Mouse (Mus musculus) forebrain, embryonic 12.5 days (tissue): Measurements from ENCODE around the gene Tmem202. TPM values are rescaled to one million over a fixed set of nuclear protein-coding genes. Genes with fewer than 3 reads are reported as not detected.

Experiments used
- ATAC-seq: fragments of 200-750 bp; cut with Nextera tagmentation; 2 replicates; pipeline ENCODE4 v1.8.0; 2017; ENCODE audit warnings: moderate TSS enrichment; ENCODE audit not compliant: low FRiP score
- H3K27ac ChIP-seq: fragments of 300-500 bp; sonication (generic); 2 replicates; pipeline ENCODE4 v1.5.1; 2016; ENCODE audit warnings: mild to moderate bottlenecking
- H3K27me3 ChIP-seq: fragments of 300-500 bp; sonication (generic); 2 replicates; pipeline ENCODE4 v1.6.1; 2016; ENCODE audit warnings: mild to moderate bottlenecking
- H3K36me3 ChIP-seq: fragments of 300-500 bp; sonication (generic); replicated peaks from 2 replicates; pipeline ENCODE4 v1.6.1; 2016; ENCODE audit warnings: mild to moderate bottlenecking
- H3K4me1 ChIP-seq: fragments of 300-500 bp; sonication (generic); 2 replicates; pipeline ENCODE4 v1.6.1; 2016
- H3K4me2 ChIP-seq: fragments of 300-500 bp; sonication (generic); 2 replicates; pipeline ENCODE4 v1.6.1; 2016; ENCODE audit warnings: mild to moderate bottlenecking, moderate library complexity
- H3K4me3 ChIP-seq: fragments of 300-500 bp; sonication (generic); replicated peaks from 2 replicates; pipeline ENCODE4 v1.5.1; 2016; ENCODE audit warnings: mild to moderate bottlenecking
- H3K9ac ChIP-seq: fragments of 300-500 bp; sonication (generic); 2 replicates; pipeline ENCODE4 v1.6.1; 2016; ENCODE audit warnings: mild to moderate bottlenecking
- H3K9me3 ChIP-seq: fragments of 300-500 bp; sonication (generic); 2 replicates; pipeline ENCODE4 v1.6.1; 2016
- WGBS: fragments of 180-500 bp; shearing (Covaris S2); methylation state at CpG from one replicate; pipeline ENCODE4 v1.1.7; 2016; 5-methylcytosine and 5-hydroxymethylcytosine counted together
- polyA plus RNA-seq: library from polyadenylated mRNA; unstranded; fragments of >200 nt; fragmentation: Nextera tagmentation; extraction: Ambion mirVana; gene quantifications from 2 replicates; pipeline ENCODE4 v1.2.1, GENCODE M21; 2016

The Tmem202 gene
- 0.15 TPM in 1 of 2 replicates, not detected in the other for polyA plus RNA-seq

- peak within 1 kb of the TSS; percentile 88 for H3K4me2 ChIP-seq
- H3K4me1 ChIP-seq = peaks cover 26% of the 10 kb centered on the region
- no peak within 1 kb of the TSS for H3K27ac ChIP-seq
- ATAC-seq = peak; percentile 89
- H3K9me3 ChIP-seq = no peaks in the 10 kb centered on the region
- peak within 1 kb of the TSS; percentile 74 for H3K9ac ChIP-seq
- H3K4me3 ChIP-seq = peak within 1 kb of the TSS; percentile 61
- H3K36me3 ChIP-seq = no peaks in the 10 kb centered on the region
- WGBS = 4% methylated on average over 55 of the region's 55 CpGs
- H3K27me3 ChIP-seq = no peaks in the 10 kb centered on the region
Measured at GRCm38 (mm10) chr9:59539441-59540137, at the start of gene Tmem202, which contains the start of gene Hexa. TSS of gene Tmem202 (minus strand) at chr9:59539847. TSS of gene Hexa (plus strand) at chr9:59539540.

- 0 out of 2 replicates have a peak overlapping the region, but pooled peaks have one; percentile 8 for H3K4me3 ChIP-seq
- H3K4me1 ChIP-seq = peaks cover 29% of the 10 kb centered on the region
- H3K4me2 ChIP-seq = peak overlapping the region; percentile 41
- no peaks in the 10 kb centered on the region for H3K9me3 ChIP-seq
- H3K9ac ChIP-seq = 0 out of 2 replicates have a peak overlapping the region, but pooled peaks have one; percentile 33
- WGBS = 30% methylated on average over 12 of the region's 12 CpGs
- peak; percentile 89 for ATAC-seq
- peak overlapping the region; percentile 83 for H3K27ac ChIP-seq
- H3K36me3 ChIP-seq = no peaks in the 10 kb centered on the region
- peaks cover 9% of the 10 kb centered on the region for H3K27me3 ChIP-seq
Measured at GRCm38 (mm10) chr9:59588710-59589671, 49.3 kb upstream of the Tmem202 start.

- Histone ChIP-seq H3K27ac (peak overlapping the region; percentile 83), H3K4me3 (no peak overlapping the region), H3K27me3 (peaks cover 9% of the 10 kb centered on the region), H3K4me1 (peaks cover 29% of the 10 kb centered on the region), H3K9me3 (no peaks in the 10 kb centered on the region), H3K36me3 (no peaks in the 10 kb centered on the region), H3K4me2 (peak overlapping the region; percentile 41; the same call in 1 of the 2 replicates), H3K9ac (no peak overlapping the region)
- ATAC-seq = peak; percentile 70
- WGBS = 52% methylated on average over 5 of the region's 5 CpGs
Measured at GRCm38 (mm10) chr9:59588252-59588651, 48.6 kb upstream of the Tmem202 start.

- H3K36me3 ChIP-seq = no peaks in the 10 kb centered on the region
- no peak overlapping the region for H3K27ac ChIP-seq
- H3K9me3 ChIP-seq = no peaks in the 10 kb centered on the region
- WGBS = 3% methylated on average over 13 of the region's 13 CpGs
- peaks cover 17% of the 10 kb centered on the region for H3K27me3 ChIP-seq
- 0 out of 2 replicates have a peak, but pooled peaks have one; percentile 44 for ATAC-seq
- peak overlapping the region; percentile 40; the same call in 1 of the 2 replicates for H3K9ac ChIP-seq
- peak overlapping the region; percentile 50 for H3K4me2 ChIP-seq
- H3K4me3 ChIP-seq = peak overlapping the region; percentile 19
- H3K4me1 ChIP-seq = peaks cover 28% of the 10 kb centered on the region
Measured at GRCm38 (mm10) chr9:59584871-59585308, 45.2 kb upstream of the Tmem202 start.

- no peaks in the 10 kb centered on the region for H3K36me3 ChIP-seq
- peaks cover 41% of the 10 kb centered on the region for H3K27me3 ChIP-seq
- peaks cover 17% of the 10 kb centered on the region for H3K4me1 ChIP-seq
- peak overlapping the region; percentile 52 for H3K4me3 ChIP-seq
- H3K4me2 ChIP-seq = peak overlapping the region; percentile 73
- 0 out of 2 replicates have a peak overlapping the region, but pooled peaks have one; percentile 25 for H3K27ac ChIP-seq
- peak overlapping the region; percentile 57 for H3K9ac ChIP-seq
- H3K9me3 ChIP-seq = no peaks in the 10 kb centered on the region
- no peak; the same call in 1 of the 2 replicates for ATAC-seq
- 2% methylated on average over 20 of the region's 20 CpGs for WGBS
Measured at GRCm38 (mm10) chr9:59578505-59578867, 38.8 kb upstream of the Tmem202 start.

- H3K9me3 ChIP-seq = no peaks in the 10 kb centered on the region
- peaks cover 17% of the 10 kb centered on the region for H3K4me1 ChIP-seq
- H3K27ac ChIP-seq = peak within 1 kb of the TSS; percentile 25; the same call in 1 of the 2 replicates
- peak within 1 kb of the TSS; percentile 73 for H3K4me2 ChIP-seq
- WGBS = 1% methylated on average over 58 of the region's 61 CpGs
- peaks cover 41% of the 10 kb centered on the region for H3K27me3 ChIP-seq
- peak; percentile 98 for ATAC-seq
- peak within 1 kb of the TSS; percentile 52 for H3K4me3 ChIP-seq
- H3K36me3 ChIP-seq = no peaks in the 10 kb centered on the region
- H3K9ac ChIP-seq = peak within 1 kb of the TSS; percentile 57
Measured at GRCm38 (mm10) chr9:59577844-59578504, 38.3 kb upstream of the Tmem202 start, which contains the start of gene Celf6. TSS of gene Celf6 (plus strand) at chr9:59577917.

GRCm38 (mm10) chr9:59577401-59577800, 37.8 kb upstream of the Tmem202 start:
- Histone ChIP-seq H3K36me3 (no peaks in the 10 kb centered on the region), H3K27ac (peak overlapping the region; percentile 0; the same call in 1 of the 2 replicates), H3K9ac (no peak overlapping the region; the same call in 1 of the 2 replicates), H3K4me3 (peak overlapping the region; percentile 52), H3K4me2 (peak overlapping the region; percentile 73), H3K4me1 (peaks cover 17% of the 10 kb centered on the region), H3K9me3 (no peaks in the 10 kb centered on the region), H3K27me3 (peaks cover 41% of the 10 kb centered on the region)
- 12% methylated on average over 13 of the region's 13 CpGs for WGBS
- no peak for ATAC-seq

- no peak overlapping the region for H3K27ac ChIP-seq
- no peaks in the 10 kb centered on the region for H3K36me3 ChIP-seq
- H3K4me2 ChIP-seq = no peak overlapping the region
- no peak for ATAC-seq
- peaks cover 2% of the 10 kb centered on the region; the same call in 1 of the 2 replicates for H3K4me1 ChIP-seq
- WGBS = 81% methylated on average over 2 of the region's 2 CpGs
- H3K9me3 ChIP-seq = no peaks in the 10 kb centered on the region
- H3K4me3 ChIP-seq = no peak overlapping the region
- peaks cover 15% of the 10 kb centered on the region for H3K27me3 ChIP-seq
- H3K9ac ChIP-seq = no peak overlapping the region
Measured at GRCm38 (mm10) chr9:59571852-59572251, 32.2 kb upstream of the Tmem202 start.

GRCm38 (mm10) chr9:59567111-59567510, 27.5 kb upstream of the Tmem202 start:
- Histone ChIP-seq H3K27me3 (no peaks in the 10 kb centered on the region), H3K27ac (no peak overlapping the region), H3K4me2 (no peak overlapping the region), H3K36me3 (peaks cover 25% of the 10 kb centered on the region), H3K4me3 (no peak overlapping the region), H3K4me1 (no peaks in the 10 kb centered on the region), H3K9me3 (no peaks in the 10 kb centered on the region), H3K9ac (no peak overlapping the region)
- peak; percentile 82 for ATAC-seq
- WGBS = 31% methylated on average over 6 of the region's 6 CpGs

GRCm38 (mm10) chr9:59565600-59565999, 26.0 kb upstream of the Tmem202 start:
- Histone ChIP-seq H3K9me3 (no peaks in the 10 kb centered on the region), H3K4me2 (no peak overlapping the region), H3K4me3 (no peak overlapping the region), H3K27me3 (no peaks in the 10 kb centered on the region), H3K4me1 (no peaks in the 10 kb centered on the region), H3K27ac (no peak overlapping the region), H3K9ac (no peak overlapping the region), H3K36me3 (peaks cover 39% of the 10 kb centered on the region)
- WGBS = 37% methylated on average over 4 of the region's 4 CpGs
- no peak for ATAC-seq

GRCm38 (mm10) chr9:59553719-59554118, 14.1 kb upstream of the Tmem202 start:
- Histone ChIP-seq H3K9me3 (no peaks in the 10 kb centered on the region), H3K27ac (no peak overlapping the region), H3K4me2 (no peak overlapping the region), H3K9ac (no peak overlapping the region), H3K27me3 (no peaks in the 10 kb centered on the region), H3K4me3 (no peak overlapping the region), H3K36me3 (peaks cover 34% of the 10 kb centered on the region), H3K4me1 (no peaks in the 10 kb centered on the region)
- ATAC-seq = no peak
- WGBS = 84% methylated on average over 4 of the region's 4 CpGs
